8 mouse cellular contexts compared by ENCODE assay signal in genomic region chr4:136886101-136886500, GRCm38 (mm10). TPM values are rescaled to one million over a fixed set of nuclear protein-coding genes. Genes with fewer than 3 reads are reported as not detected.
DNase-seq lines count a peak whose midpoint lies in the region; ATAC-seq and TF ChIP-seq lines count a peak whose summit lies in the region.

C1qb (minus strand) TSS chr4:136886187.

- TF ChIP-seq CTCF in layer of hippocampus, adult 2 months (conservative IDR thresholded peaks at IDR 0.05) = no peak

- no peak within 1 kb of the TSS for H3K9ac ChIP-seq in kidney, embryonic 14.5 days (ENCODE audit: low read depth, low read length)

- H3K4me1 ChIP-seq in kidney, embryonic 14.5 days (ENCODE audit: control insufficient read depth, insufficient read depth, low read length) = no peaks in the 10 kb centered on the region
- H3K4me1 ChIP-seq in brown adipose tissue, adult 24 weeks (ENCODE audit: control insufficient read depth, insufficient read depth, insufficient read length, low read length) = no peaks in the 10 kb centered on the region

- H3K4me3 ChIP-seq in kidney, embryonic 14.5 days (ENCODE audit: low read length) = no peak within 1 kb of the TSS
- H3K4me3 ChIP-seq in brown adipose tissue, adult 24 weeks (ENCODE audit: insufficient read depth, low read depth, low read length) = peak within 1 kb of the TSS; percentile 51
- no peak within 1 kb of the TSS for H3K4me3 ChIP-seq in layer of hippocampus, adult 2 months
- H3K4me3 ChIP-seq in macrophage (ENCODE audit: inconsistent target) = peak within 1 kb of the TSS; percentile 63

- H3K27ac ChIP-seq in kidney, embryonic 14.5 days (ENCODE audit: low read depth, low read length) = no peak within 1 kb of the TSS
- H3K27ac ChIP-seq in brown adipose tissue, adult 24 weeks (replicated peaks; ENCODE audit: low read depth, low read length) = peak within 1 kb of the TSS; percentile 89
- peak within 1 kb of the TSS; percentile 10; the same call in 1 of the 2 replicates for H3K27ac ChIP-seq in layer of hippocampus, adult 2 months
- H3K27ac ChIP-seq in macrophage = peak within 1 kb of the TSS; percentile 98

- WGBS in kidney, embryonic 14.5 days = 67% methylated on average over 7 of the region's 7 CpGs
- 11% methylated on average over 7 of the region's 7 CpGs for WGBS in macrophage (ENCODE audit: missing documents)

- H3K4me2 ChIP-seq in kidney, embryonic 14.5 days (replicated peaks; ENCODE audit: low read depth, low read length) = no peak within 1 kb of the TSS

- ATAC-seq in kidney, embryonic 14.5 days (ENCODE audit: low FRiP score, low TSS enrichment) = no peak
- no peak for ATAC-seq in CD4-positive, CD25-positive, alpha-beta regulatory T cell, adult 4 months

- no peaks in the 10 kb centered on the region for H3K9me3 ChIP-seq in kidney, embryonic 14.5 days (ENCODE audit: control insufficient read depth, low read length)

- no peaks in the 10 kb centered on the region for H3K36me3 ChIP-seq in kidney, embryonic 14.5 days (ENCODE audit: control insufficient read depth, insufficient read depth, low read length)
- peaks cover 28% of the 10 kb centered on the region for H3K36me3 ChIP-seq in macrophage (ENCODE audit: inconsistent target)

- no peak for DNase-seq in kidney, postnatal 4 days
- DNase-seq in heart, adult 8-10 months (ENCODE audit: low spot score) = peak; percentile 53
- no peak for DNase-seq in layer of hippocampus, adult 2 months (ENCODE audit: low spot score in 2 of 2)
- no peak for DNase-seq in ovary, postnatal 14 days (ENCODE audit: low spot score)

- peaks cover 94% of the 10 kb centered on the region for H3K79me2 ChIP-seq in macrophage (ENCODE audit: inconsistent target)

- no peaks in the 10 kb centered on the region for H3K27me3 ChIP-seq in kidney, embryonic 14.5 days (ENCODE audit: control insufficient read depth, insufficient read depth, low read length)

RNA-seq across cellular contexts. Expression of gene C1qb, which starts in this region (rescaled TPM):
- polyA plus RNA-seq in kidney, embryonic 14.5 days (2014; fragmentation: Nextera tagmentation; extraction: Ambion mirVana) = 37.1 and 38.8 TPM in 2 replicates
- polyA plus RNA-seq in brown adipose tissue, adult 24 weeks (2012; ENCODE audit: insufficient read depth, insufficient read length, missing spikeins) = 61.3 and 65.2 TPM in 2 replicates
- 10 to 100 TPM; 30.2 to 38.5 (median 31.2) TPM for total RNA-seq in heart, adult 8-10 months (2022)
- total RNA-seq in layer of hippocampus, adult 2 months (2021) = 10 to 100 TPM; 51.1 to 52.0 TPM
- total RNA-seq in macrophage (2018; cell fraction: chromatin; rRNA removed) = 100 to 1,000 TPM; 113 to 414 (median 234) TPM
- total RNA-seq in macrophage (2018; cell fraction: cytosol; rRNA removed) = 1,000 to 10,000 TPM; 2,302 to 3,667 (median 3,163) TPM
- 1,000 to 10,000 TPM in 23 of 26 experiments, 100 to 1,000 TPM in 3; 409 to 2,296 (median 1,392) TPM for total RNA-seq in macrophage (2018; cell fraction: nucleus; rRNA removed)
- 3,433 to 4,548 TPM (median 3,856 TPM) in 3 replicates for polyA plus RNA-seq in macrophage (2018)
- polyA plus RNA-seq in CD4-positive, CD25-positive, alpha-beta regulatory T cell, adult 4 months (2017; shearing (Covaris generic)) = 1 to 10 TPM; 2.0 to 3.4 TPM

Comparison
In these comparisons a context has a peak if more than half of its experiments do, and no peak if none do; other contexts are left out.
1. RNA of gene C1qb (polyA plus RNA-seq): 3,433 to 4,548 TPM in macrophage; 61.3 to 65.2 TPM in brown adipose tissue, adult 24 weeks, 37.1 to 38.8 TPM in kidney, embryonic 14.5 days and 2.0 to 3.4 TPM in CD4-positive, CD25-positive, alpha-beta regulatory T cell, adult 4 months; every median in the first group is over 10 times any median in the second.
2. H3K4me3 ChIP-seq: peak in brown adipose tissue, adult 24 weeks (single experiment) and macrophage (single experiment); none in kidney, embryonic 14.5 days (single experiment) and layer of hippocampus, adult 2 months (single experiment).